Mouse (Mus musculus): ENCODE data around the gene Gtf2h5.

Gene Gtf2h5

GRCm38 (mm10) chr17:6079287-6080122 is at the start of gene Gtf2h5, which contains the start of gene Serac1:
Gtf2h5 (plus strand) TSS chr17:6079786.
Serac1 (minus strand) TSS chr17:6079741.
- peak; percentile 93 for DNase-seq (ENCODE audit: low read depth)

GRCm38 (mm10) chr17:6035661-6036060 is 43.9 kb upstream of the Gtf2h5 start:
- DNase-seq (ENCODE audit: low read depth): no peak

GRCm38 (mm10) chr17:6036458-6036857 is 43.1 kb upstream of the Gtf2h5 start:
- DNase-seq (ENCODE audit: low read depth): no peak

- no peak for DNase-seq (ENCODE audit: low read depth)
These were observed 42.7 kb upstream of the Gtf2h5 start for GRCm38 (mm10) chr17:6036872-6037271.

- DNase-seq (ENCODE audit: low read depth): no peak
These were observed 42.1 kb upstream of the Gtf2h5 start for GRCm38 (mm10) chr17:6037507-6037906.

- DNase-seq (ENCODE audit: low read depth): no peak
These were observed 26.8 kb upstream of the Gtf2h5 start for GRCm38 (mm10) chr17:6052801-6053200.

- peak; percentile 69 for DNase-seq (ENCODE audit: low read depth)
These were observed 24.6 kb upstream of the Gtf2h5 start for GRCm38 (mm10) chr17:6054934-6055355.

- DNase-seq (ENCODE audit: low read depth): no peak
These were observed 16.8 kb upstream of the Gtf2h5 start for GRCm38 (mm10) chr17:6062793-6063192.

- DNase-seq (ENCODE audit: low read depth): no peak
These were observed 16.1 kb upstream of the Gtf2h5 start for GRCm38 (mm10) chr17:6063532-6063931.

GRCm38 (mm10) chr17:6066021-6066420 is 13.6 kb upstream of the Gtf2h5 start:
- no peak for DNase-seq (ENCODE audit: low read depth)

- DNase-seq (ENCODE audit: low read depth): no peak
These were observed 12.0 kb upstream of the Gtf2h5 start for GRCm38 (mm10) chr17:6067613-6068012.

- no peak for DNase-seq (ENCODE audit: low read depth)
These were observed 9.7 kb upstream of the Gtf2h5 start for GRCm38 (mm10) chr17:6069866-6070265.

- no peak for DNase-seq (ENCODE audit: low read depth)
These were observed 6.2 kb upstream of the Gtf2h5 start for GRCm38 (mm10) chr17:6073405-6073804.

GRCm38 (mm10) chr17:6083323-6083890 is 3.8 kb downstream of the Gtf2h5 start:
- no peak for DNase-seq (ENCODE audit: low read depth)

- no peak for DNase-seq (ENCODE audit: low read depth)
These were observed 12.0 kb downstream of the Gtf2h5 start for GRCm38 (mm10) chr17:6091604-6092003.

- no peak for DNase-seq (ENCODE audit: low read depth)
These were observed 16.0 kb downstream of the Gtf2h5 start for GRCm38 (mm10) chr17:6095579-6095978.

- DNase-seq (ENCODE audit: low read depth): no peak
These were observed 18.3 kb downstream of the Gtf2h5 start for GRCm38 (mm10) chr17:6097884-6098283.

GRCm38 (mm10) chr17:6102287-6102686 is 22.7 kb downstream of the Gtf2h5 start:
- DNase-seq (ENCODE audit: low read depth): no peak

- DNase-seq (ENCODE audit: low read depth): no peak
These were observed 24.0 kb downstream of the Gtf2h5 start for GRCm38 (mm10) chr17:6103566-6103965.

GRCm38 (mm10) chr17:6106361-6107014 is 26.9 kb downstream of the Gtf2h5 start, which contains the start of gene Tulp4:
Tulp4 (plus strand) TSS chr17:6106437.
- peak; percentile 59 for DNase-seq (ENCODE audit: low read depth)

- peak; percentile 32 for DNase-seq (ENCODE audit: low read depth)
These were observed 27.5 kb downstream of the Gtf2h5 start for GRCm38 (mm10) chr17:6107015-6107601.

- no peak for DNase-seq (ENCODE audit: low read depth)
These were observed 28.6 kb downstream of the Gtf2h5 start for GRCm38 (mm10) chr17:6108175-6108574.

Data from c-Kit-positive CD71-negative TER-119-negative erythroid progenitor cells, embryonic 14.5 days (primary cell).